Mouse (Mus musculus) MEL (cell line): ENCODE results near the gene Cxcr5.

Experiments used
- CHD2 ChIP-seq: IDR thresholded peaks from 2 replicates; pipeline ENCODE4 v1.6.1; 2011; ENCODE audit warnings: low read length, improper control_type of control experiment
- CTCF ChIP-seq, 3 experiments: IDR thresholded peaks in 2 of 3; conservative IDR thresholded peaks in 1 of 3; 2 replicates each; pipeline ENCODE4 v1.5.1; 2011 to 2012; ENCODE audit warnings: low read length in 3 of 3, low read depth in 2 of 3, mild to moderate bottlenecking in 2 of 3, improper control_type of control experiment in 1 of 3, inconsistent platforms in 1 of 3, mixed read lengths in 1 of 3, moderate library complexity in 1 of 3; ENCODE audit not compliant: control insufficient read depth in 1 of 3, insufficient read depth in 1 of 3, poor library complexity in 1 of 3, severe bottlenecking in 1 of 3
- ELF1 ChIP-seq: IDR thresholded peaks from 2 replicates; pipeline ENCODE4 v1.6.1; 2014; ENCODE audit warnings: low read depth, mild to moderate bottlenecking, inconsistent platforms, low read length, improper control_type of control experiment, moderate library complexity
- NELFE ChIP-seq: IDR thresholded peaks from 2 replicates; pipeline ENCODE4 v1.6.1; 2011; ENCODE audit warnings: low read depth, low read length, improper control_type of control experiment
- POLR2A ChIP-seq, 2 experiments: IDR thresholded peaks; 2 replicates each; pipeline ENCODE4 v1.6.1; 2011 to 2012; ENCODE audit warnings: low read length in 2 of 2, mild to moderate bottlenecking in 2 of 2, control low read depth in 1 of 2, improper control_type of control experiment in 1 of 2, low read depth in 1 of 2, moderate library complexity in 1 of 2; ENCODE audit not compliant: control insufficient read depth in 1 of 2, insufficient read depth in 1 of 2, poor library complexity in 1 of 2
- POLR2AphosphoS2 ChIP-seq: IDR thresholded peaks from 2 replicates; pipeline ENCODE4 v1.6.1; 2011; ENCODE audit warnings: low read length, improper control_type of control experiment

- TF ChIP-seq POLR2A (IDR thresholded peaks at IDR 0.05; ENCODE audit: control insufficient read depth in 1 of 2, insufficient read depth in 1 of 2, low read depth in 1 of 2, low read length in 2 of 2, poor library complexity in 1 of 2) = no peak; a peak in 3 of 4 replicates
- peak; percentile 63 for TF ChIP-seq POLR2AphosphoS2
- no peak for TF ChIP-seq CTCF (IDR thresholded peaks at IDR 0.05 in 2 of 3, conservative IDR thresholded peaks at IDR 0.05 in 1 of 3; ENCODE audit: control insufficient read depth in 1 of 3, insufficient read depth in 1 of 3, low read depth in 2 of 3, low read length in 3 of 3, poor library complexity in 1 of 3, severe bottlenecking in 1 of 3)
- peak; percentile 49 for TF ChIP-seq NELFE
- no peak for TF ChIP-seq ELF1
- TF ChIP-seq CHD2 = no peak
These were observed 43.3 kb upstream of the Cxcr5 start, which contains the start of gene Ddx6 for GRCm38 (mm10) chr9:44604779-44605615.
